Mouse (Mus musculus) E14TG2a.4 (cell line): Measurements from ENCODE around the gene Ccnd1.

Experiments
- CTCF ChIP-seq: conservative IDR thresholded peaks from 2 replicates; pipeline ENCODE4 v1.5.1; 2014; ENCODE audit warnings: low read length
- NANOG ChIP-seq: IDR thresholded peaks from 2 replicates; pipeline ENCODE4 v1.6.1; 2014; ENCODE audit warnings: borderline replicate concordance, low read length, mixed read lengths

GRCm38 (mm10) chr7:144937490-144937889 lies 2.2 kb downstream of the Ccnd1 start:
- TF ChIP-seq CTCF (peak; percentile 89), NANOG (no peak)
